Mouse (Mus musculus): ENCODE results near the gene Lcn9.

Gene Lcn9

GRCm38 (mm10) chr2:25850330-25850729, 27.4 kb downstream of the Lcn9 start:
- peak; percentile 75 for DNase-seq

GRCm38 (mm10) chr2:25852626-25853025, 29.7 kb downstream of the Lcn9 start:
- DNase-seq = no peak

GRCm38 (mm10) chr2:25853998-25854397, 31.0 kb downstream of the Lcn9 start:
- DNase-seq = no peak

GRCm38 (mm10) chr2:25859891-25860290, 36.9 kb downstream of the Lcn9 start:
- DNase-seq = no peak

GRCm38 (mm10) chr2:25862038-25862437, 39.1 kb downstream of the Lcn9 start:
- peak; percentile 51 for DNase-seq

- no peak for DNase-seq
Measured at GRCm38 (mm10) chr2:25862696-25863270, 39.8 kb downstream of the Lcn9 start.

GRCm38 (mm10) chr2:25863337-25864131, 40.6 kb downstream of the Lcn9 start, which contains the start of gene Kcnt1:
Gene Kcnt1 (plus strand): TSS chr2:25863734.
- DNase-seq = peak; percentile 77

GRCm38 (mm10) chr2:25864230-25864629, 41.3 kb downstream of the Lcn9 start:
- DNase-seq = no peak

- DNase-seq = peak; percentile 59
Measured at GRCm38 (mm10) chr2:25865412-25865811, 42.5 kb downstream of the Lcn9 start.

- no peak for DNase-seq
Measured at GRCm38 (mm10) chr2:25866656-25867055, 43.7 kb downstream of the Lcn9 start.

Data from cerebellum, adult 9-10 months (tissue).